Mouse (Mus musculus) stomach, embryonic 14.5 days (tissue): ENCODE data around the gene Polr2g. TPM values are rescaled to one million over a fixed set of nuclear protein-coding genes. Genes with fewer than 3 reads are reported as not detected.

Experiments used
- ATAC-seq: fragments of 200-750 bp; cut with Nextera tagmentation; 2 replicates; pipeline ENCODE4 v1.8.0; 2017; ENCODE audit warnings: low read depth, moderate TSS enrichment; ENCODE audit not compliant: insufficient number of reproducible peaks, insufficient read depth, low FRiP score
- H3K27ac ChIP-seq: fragments of 300-500 bp; sonication (generic); 2 replicates; pipeline ENCODE4 v1.5.1; 2014; ENCODE audit warnings: mild to moderate bottlenecking, low read length, moderate library complexity, mixed read lengths
- H3K27me3 ChIP-seq: fragments of 300-500 bp; sonication (generic); 2 replicates; pipeline ENCODE4 v1.6.1; 2014; ENCODE audit warnings: low read length, control low read depth, mixed read lengths; ENCODE audit not compliant: control insufficient read depth, insufficient read depth
- H3K36me3 ChIP-seq: fragments of 300-500 bp; sonication (generic); 2 replicates; pipeline ENCODE4 v1.6.1; 2014; ENCODE audit warnings: mild to moderate bottlenecking, control low read depth, low read length, moderate library complexity, mixed read lengths; ENCODE audit not compliant: control insufficient read depth, insufficient read depth
- H3K4me1 ChIP-seq: fragments of 300-500 bp; sonication (generic); 2 replicates; pipeline ENCODE4 v1.6.1; 2014; ENCODE audit warnings: low read length, control low read depth, mixed read lengths; ENCODE audit not compliant: control insufficient read depth, insufficient read depth
- H3K4me2 ChIP-seq: fragments of 300-500 bp; sonication (generic); replicated peaks from 2 replicates; pipeline ENCODE4 v1.6.1; 2014; ENCODE audit warnings: low read depth, low read length, control low read depth
- H3K4me3 ChIP-seq: fragments of 300-500 bp; sonication (generic); 2 replicates; pipeline ENCODE4 v1.5.1; 2014; ENCODE audit warnings: low read depth, low read length, control low read depth
- H3K9ac ChIP-seq: fragments of 300-500 bp; sonication (generic); replicated peaks from 2 replicates; pipeline ENCODE4 v1.6.1; 2014; ENCODE audit warnings: low read depth, mild to moderate bottlenecking, control low read depth, low read length, moderate library complexity, mixed read lengths
- H3K9me3 ChIP-seq: fragments of 300-500 bp; sonication (generic); 2 replicates; pipeline ENCODE4 v1.6.1; 2016; ENCODE audit warnings: low read depth, low read length, control low read depth; ENCODE audit not compliant: control insufficient read depth
- WGBS: fragments of 180-500 bp; shearing (Covaris S2); extraction: QIAGEN DNeasy Blood & Tissue Kit; methylation state at CpG from one replicate; pipeline ENCODE4 v1.1.7; 2014; 5-methylcytosine and 5-hydroxymethylcytosine counted together
- polyA plus RNA-seq: library from polyadenylated mRNA; unstranded; fragments of >200 nt; fragmentation: Nextera tagmentation; extraction: Ambion mirVana; gene quantifications from 2 replicates; pipeline ENCODE4 v1.2.1, GENCODE M21; 2014

The Polr2g gene
- 140 and 151 TPM in 2 replicates for polyA plus RNA-seq

GRCm38 (mm10) chr19:8798264-8798946, at the start of gene Polr2g:
Gene Polr2g (minus strand): TSS chr19:8798577.
- H3K4me3 ChIP-seq, result peak within 1 kb of the TSS; percentile 86
- no peaks in the 10 kb centered on the region for H3K27me3 ChIP-seq
- H3K36me3 ChIP-seq, result peaks cover 19% of the 10 kb centered on the region
- 1% methylated on average over 25 of the region's 25 CpGs for WGBS
- peak; percentile 73 for ATAC-seq
- H3K4me1 ChIP-seq, result peaks cover 10% of the 10 kb centered on the region; the same call in 1 of the 2 replicates
- H3K9me3 ChIP-seq, result no peaks in the 10 kb centered on the region
- peak within 1 kb of the TSS; percentile 78; the same call in 1 of the 2 replicates for H3K27ac ChIP-seq
- peak within 1 kb of the TSS; percentile 72 for H3K9ac ChIP-seq
- peak within 1 kb of the TSS; percentile 78 for H3K4me2 ChIP-seq

GRCm38 (mm10) chr19:8844371-8845129, 46.2 kb upstream of the Polr2g start:
- Histone ChIP-seq H3K27me3 (no peaks in the 10 kb centered on the region), H3K4me3 (no peak overlapping the region), H3K36me3 (peaks cover 12% of the 10 kb centered on the region), H3K9me3 (no peaks in the 10 kb centered on the region), H3K4me1 (peaks cover 5% of the 10 kb centered on the region; the same call in 1 of the 2 replicates), H3K9ac (no peak overlapping the region), H3K27ac (no peak overlapping the region), H3K4me2 (no peak overlapping the region)
- WGBS, result 63% methylated on average over 5 of the region's 5 CpGs
- ATAC-seq, result no peak

GRCm38 (mm10) chr19:8842961-8843360, 44.6 kb upstream of the Polr2g start:
- H3K4me1 ChIP-seq, result peaks cover 15% of the 10 kb centered on the region
- H3K4me2 ChIP-seq, result no peak overlapping the region
- H3K27me3 ChIP-seq, result no peaks in the 10 kb centered on the region
- no peak for ATAC-seq
- H3K4me3 ChIP-seq, result no peak overlapping the region
- no peak overlapping the region for H3K27ac ChIP-seq
- no peak overlapping the region for H3K9ac ChIP-seq
- H3K36me3 ChIP-seq, result peaks cover 12% of the 10 kb centered on the region
- no peaks in the 10 kb centered on the region for H3K9me3 ChIP-seq
- WGBS, result 90% methylated on average over 6 of the region's 6 CpGs

GRCm38 (mm10) chr19:8841012-8841411, 42.6 kb upstream of the Polr2g start:
- Histone ChIP-seq H3K4me1 (peaks cover 15% of the 10 kb centered on the region), H3K9ac (no peak overlapping the region), H3K4me2 (peak overlapping the region; percentile 83), H3K27ac (no peak overlapping the region), H3K27me3 (no peaks in the 10 kb centered on the region), H3K9me3 (no peaks in the 10 kb centered on the region), H3K4me3 (peak overlapping the region; percentile 38; the same call in 1 of the 2 replicates), H3K36me3 (peaks cover 5% of the 10 kb centered on the region)
- WGBS, result 90% methylated on average over 7 of the region's 7 CpGs
- no peak for ATAC-seq

GRCm38 (mm10) chr19:8839908-8840791, 41.8 kb upstream of the Polr2g start:
- H3K4me2 ChIP-seq, result peak overlapping the region; percentile 83
- H3K36me3 ChIP-seq, result peaks cover 8% of the 10 kb centered on the region
- 0 out of 2 replicates have a peak overlapping the region, but pooled peaks have one; percentile 48 for H3K27ac ChIP-seq
- peaks cover 15% of the 10 kb centered on the region for H3K4me1 ChIP-seq
- 24% methylated on average over 29 of the region's 29 CpGs for WGBS
- H3K27me3 ChIP-seq, result no peaks in the 10 kb centered on the region
- ATAC-seq, result peak; percentile 44
- H3K9ac ChIP-seq, result peak overlapping the region; percentile 46; the same call in 1 of the 2 replicates
- peak overlapping the region; percentile 38 for H3K4me3 ChIP-seq
- H3K9me3 ChIP-seq, result no peaks in the 10 kb centered on the region

GRCm38 (mm10) chr19:8839103-8839907, 40.9 kb upstream of the Polr2g start, which contains the start of gene Gng3:
Gene Gng3 (minus strand): TSS chr19:8839194.
- H3K27me3 ChIP-seq, result no peaks in the 10 kb centered on the region
- whole genome bisulfite sequencing, result 56% methylated on average over 11 of the region's 11 CpGs
- peak within 1 kb of the TSS; percentile 54 for H3K4me3 ChIP-seq
- H3K9ac ChIP-seq, result peak within 1 kb of the TSS; percentile 60
- peaks cover 15% of the 10 kb centered on the region for H3K36me3 ChIP-seq
- H3K9me3 ChIP-seq, result no peaks in the 10 kb centered on the region
- H3K27ac ChIP-seq, result peak within 1 kb of the TSS; percentile 97
- ATAC-seq, result no peak
- H3K4me2 ChIP-seq, result peak within 1 kb of the TSS; percentile 83
- peaks cover 15% of the 10 kb centered on the region for H3K4me1 ChIP-seq

GRCm38 (mm10) chr19:8838041-8838730, 39.8 kb upstream of the Polr2g start:
- no peak for ATAC-seq
- Histone ChIP-seq H3K4me1 (peaks cover 15% of the 10 kb centered on the region), H3K9ac (peak overlapping the region; percentile 60), H3K27ac (peak overlapping the region; percentile 97), H3K9me3 (no peaks in the 10 kb centered on the region), H3K27me3 (no peaks in the 10 kb centered on the region), H3K4me2 (peak overlapping the region; percentile 82), H3K36me3 (peaks cover 27% of the 10 kb centered on the region), H3K4me3 (peak overlapping the region; percentile 54)
- 20% methylated on average over 15 of the region's 15 CpGs for WGBS
